Comparison of ENCODE assay signal across 13 mouse cellular contexts in genomic region chr4:149942831-149943741, GRCm38 (mm10). TPM values are rescaled to one million over a fixed set of nuclear protein-coding genes. Genes with fewer than 3 reads are reported as not detected.
DNase-seq lines count a peak whose midpoint lies in the region; ATAC-seq and TF ChIP-seq lines count a peak whose summit lies in the region.
"Had no signal": no experiment of that assay in that cellular context is flagged by ENCODE, and none has a peak within 500 bp of the region (broad histone marks: within the 10 kb centered on the region; RNA-seq: fewer than 3 reads in every experiment).

No protein-coding gene starts in this region.

- H3K9me3 ChIP-seq in heart, embryonic 12.5 days (replicated peaks) = no peaks in the 10 kb centered on the region
- H3K9me3 ChIP-seq in embryonic facial prominence, embryonic 10.5 days = no peaks in the 10 kb centered on the region
- no peaks in the 10 kb centered on the region for H3K9me3 ChIP-seq in limb, embryonic 14.5 days (ENCODE audit: control insufficient read depth, low read length)

- 57% methylated on average over 10 of the region's 10 CpGs for WGBS in heart, embryonic 12.5 days
- WGBS in embryonic facial prominence, embryonic 10.5 days = 52% methylated on average over 10 of the region's 10 CpGs
- WGBS in limb, embryonic 14.5 days = 42% methylated on average over 10 of the region's 10 CpGs

- no peak for ATAC-seq in heart, embryonic 12.5 days (ENCODE audit: insufficient number of reproducible peaks, low FRiP score)
- no peak for ATAC-seq in limb, embryonic 14.5 days (ENCODE audit: low FRiP score, low read depth)
- ATAC-seq in activated CD4-positive, CD25-positive, alpha-beta regulatory T cell, adult 4 months = no peak

- intact Hi-C loops in heart, postnatal 25 days (cut with DNase I) = loop anchor here (2.0 kb wide), 1 partner anchor 52 kb away; no protein-coding TSS in a partner anchor
- intact Hi-C loops in left cerebral cortex, postnatal 36 days (cut with DNase I) = no loop called here

- no peak overlapping the region for H3K4me3 ChIP-seq in heart, embryonic 12.5 days
- H3K4me3 ChIP-seq in embryonic facial prominence, embryonic 10.5 days = no peak overlapping the region
- no peak overlapping the region for H3K4me3 ChIP-seq in limb, embryonic 14.5 days (replicated peaks; ENCODE audit: low read length)
- H3K4me3 ChIP-seq: erythroblast, embryonic 14.5 days had no signal

- no peaks in the 10 kb centered on the region for H3K36me3 ChIP-seq in heart, embryonic 12.5 days
- no peaks in the 10 kb centered on the region for H3K36me3 ChIP-seq in embryonic facial prominence, embryonic 10.5 days (replicated peaks)
- H3K36me3 ChIP-seq in limb, embryonic 14.5 days (ENCODE audit: control insufficient read depth, insufficient read depth, low read length) = no peaks in the 10 kb centered on the region

- H3K27me3 ChIP-seq in heart, embryonic 12.5 days (replicated peaks) = peaks cover 7% of the 10 kb centered on the region; the same call in 1 of the 2 replicates
- H3K27me3 ChIP-seq in embryonic facial prominence, embryonic 10.5 days (replicated peaks; ENCODE audit: low read depth, poor library complexity, severe bottlenecking) = peaks cover 8% of the 10 kb centered on the region; the same call in 1 of the 2 replicates
- no peaks in the 10 kb centered on the region for H3K27me3 ChIP-seq in limb, embryonic 14.5 days (ENCODE audit: control insufficient read depth, insufficient read depth, low read length)

- no peak for TF ChIP-seq POLR2A in limb, embryonic 14.5 days (IDR thresholded peaks at IDR 0.05; ENCODE audit: borderline replicate concordance, extremely low read depth, insufficient read depth, insufficient read length)

- H3K4me2 ChIP-seq in heart, embryonic 12.5 days = no peak overlapping the region
- H3K4me2 ChIP-seq in limb, embryonic 14.5 days (replicated peaks; ENCODE audit: low read depth, low read length, severe bottlenecking) = no peak overlapping the region

- no peak for DNase-seq in heart, postnatal 25 days (ENCODE audit: low spot score)
- DNase-seq in brain, adult 2 months (ENCODE audit: low read depth, low spot score) = peak; percentile 68
- DNase-seq in embryonic facial prominence, embryonic 10.5 days (ENCODE audit: low spot score) = no peak
- no peak for DNase-seq in limb, embryonic 14.5 days (ENCODE audit: low spot score)
- no peak for DNase-seq in urinary bladder, postnatal 4 days (ENCODE audit: low spot score in 2 of 2)
- no peak for DNase-seq in left cerebral cortex, postnatal 36 days (ENCODE audit: low spot score in 2 of 2)
- DNase-seq: gastrocnemius, postnatal 36 days; heart, postnatal 36 days had no signal

- peaks cover 47% of the 10 kb centered on the region for H3K4me1 ChIP-seq in heart, embryonic 12.5 days (replicated peaks)
- peaks cover 99% of the 10 kb centered on the region for H3K4me1 ChIP-seq in embryonic facial prominence, embryonic 10.5 days
- peaks cover 86% of the 10 kb centered on the region for H3K4me1 ChIP-seq in limb, embryonic 14.5 days (ENCODE audit: control insufficient read depth, insufficient read depth, low read length)

- 0 out of 2 replicates have a peak overlapping the region, but pooled peaks have one; percentile 4 for H3K9ac ChIP-seq in heart, embryonic 12.5 days
- H3K9ac ChIP-seq in limb, embryonic 14.5 days (ENCODE audit: low read depth, low read length, severe bottlenecking) = no peak overlapping the region
- H3K9ac ChIP-seq: liver, embryonic 14.5 days had no signal

- no peak overlapping the region for H3K27ac ChIP-seq in heart, embryonic 12.5 days (ENCODE audit: poor library complexity, severe bottlenecking)
- peak overlapping the region; percentile 78 for H3K27ac ChIP-seq in embryonic facial prominence, embryonic 10.5 days (replicated peaks)
- 0 out of 2 replicates have a peak overlapping the region, but pooled peaks have one; percentile 8 for H3K27ac ChIP-seq in limb, embryonic 14.5 days (replicated peaks; ENCODE audit: low read depth, low read length)
- H3K27ac ChIP-seq: liver, embryonic 14.5 days; macrophage had no signal

RNA-seq across cellular contexts. Expression of gene Spsb1, which starts 11.8 kb away (rescaled TPM):
- 5.4 and 5.7 TPM in 2 replicates for polyA plus RNA-seq in heart, embryonic 12.5 days (2016; fragmentation: Nextera tagmentation; extraction: Ambion mirVana)
- 10 to 100 TPM; 32.6 to 36.7 TPM for total RNA-seq in heart, postnatal 25 days (2021)
- 16.7 and 21.4 TPM in 2 replicates for polyA plus RNA-seq in embryonic facial prominence, embryonic 10.5 days (2016; fragmentation: Nextera tagmentation; extraction: Ambion mirVana)
- polyA plus RNA-seq in limb, embryonic 14.5 days (2012; rRNA removed) = 19.4 and 21.9 TPM in 2 replicates
- 18.0 and 18.8 TPM in 2 replicates for polyA plus RNA-seq in limb, embryonic 14.5 days (2014; fragmentation: Nextera tagmentation; extraction: Ambion mirVana)
- 1 to 10 TPM; 4.0 to 6.3 TPM for polyA plus RNA-seq in activated CD4-positive, CD25-positive, alpha-beta regulatory T cell, adult 4 months (2017; shearing (Covaris generic))
- total RNA-seq in left cerebral cortex, postnatal 36 days (2021) = 10 to 100 TPM; 17.1 to 19.0 TPM
- polyA plus RNA-seq: erythroblast, embryonic 14.5 days had no signal
